Mouse (Mus musculus) embryonic facial prominence, embryonic 14.5 days (tissue): ENCODE measurements around the gene Hist1h4a. TPM values are rescaled to one million over a fixed set of nuclear protein-coding genes. Genes with fewer than 3 reads are reported as not detected.
"Not testable (repeated sequence)": the region's sequence is repeated elsewhere in the genome, so short reads cannot be mapped to it uniquely, and the experiment has no call there.

Experiments used
- ATAC-seq: fragments of 200-750 bp; cut with Nextera tagmentation; 2 replicates; pipeline ENCODE4 v1.8.0; 2017; ENCODE audit warnings: low read depth, moderate number of reproducible peaks, moderate TSS enrichment
- DNase-seq: peaks from one replicate; pipeline ENCODE4 v3.0.0-alpha.2; 2015; ENCODE audit warnings: low spot score
- H3K27ac ChIP-seq: fragments of 300-500 bp; sonication (generic); replicated peaks from 2 replicates; pipeline ENCODE4 v1.5.1; 2014; ENCODE audit warnings: low read depth, mild to moderate bottlenecking, low read length, moderate library complexity
- H3K27me3 ChIP-seq: fragments of 300-500 bp; sonication (generic); replicated peaks from 2 replicates; pipeline ENCODE4 v1.6.1; 2014; ENCODE audit warnings: low read length; ENCODE audit not compliant: control insufficient read depth, insufficient read depth
- H3K36me3 ChIP-seq: fragments of 300-500 bp; sonication (generic); 2 replicates; pipeline ENCODE4 v1.6.1; 2014; ENCODE audit warnings: low read length, mixed read lengths; ENCODE audit not compliant: control insufficient read depth, insufficient read depth
- H3K4me1 ChIP-seq: fragments of 300-500 bp; sonication (generic); 2 replicates; pipeline ENCODE4 v1.6.1; 2014; ENCODE audit warnings: antibody characterized with exemption, low read length; ENCODE audit not compliant: control insufficient read depth, insufficient read depth
- H3K4me2 ChIP-seq: fragments of 300-500 bp; sonication (generic); 2 replicates; pipeline ENCODE4 v1.6.1; 2014; ENCODE audit warnings: low read depth, mild to moderate bottlenecking, low read length, moderate library complexity, mixed read lengths
- H3K4me3 ChIP-seq: fragments of 300-500 bp; sonication (generic); 2 replicates; pipeline ENCODE4 v1.5.1; 2014; ENCODE audit warnings: low read depth, mild to moderate bottlenecking, low read length
- H3K9ac ChIP-seq: fragments of 300-500 bp; sonication (generic); 2 replicates; pipeline ENCODE4 v1.6.1; 2014; ENCODE audit warnings: low read depth, mild to moderate bottlenecking, low read length, moderate library complexity, mixed read lengths
- H3K9me3 ChIP-seq: fragments of 300-500 bp; sonication (generic); 2 replicates; pipeline ENCODE4 v1.6.1; 2016; ENCODE audit warnings: low read length; ENCODE audit not compliant: control insufficient read depth
- WGBS: fragments of 180-500 bp; shearing (Covaris S2); extraction: QIAGEN DNeasy Blood & Tissue Kit; methylation state at CpG from one replicate; pipeline ENCODE4 v1.1.7; 2014; 5-methylcytosine and 5-hydroxymethylcytosine counted together
- polyA plus RNA-seq: library from polyadenylated mRNA; unstranded; fragments of >200 nt; fragmentation: Nextera tagmentation; extraction: Ambion mirVana; gene quantifications from 2 replicates; pipeline ENCODE4 v1.2.1, GENCODE M21; 2014

The Hist1h4a gene
- polyA plus RNA-seq, 1 experiment from 2014 or later, result 0.74 TPM

GRCm38 (mm10) chr13:23746201-23747080 lies 14.6 kb downstream of the Hist1h4a start, which contains the start of gene Hist1h2bb:
TSS of gene Hist1h2bb (plus strand) at chr13:23746734.
- Histone ChIP-seq H3K4me1 (peaks cover 10% of the 10 kb centered on the region), H3K4me3 (peak within 1 kb of the TSS; percentile 47), H3K27ac (peak within 1 kb of the TSS; percentile 100), H3K9ac (peak within 1 kb of the TSS; percentile 72), H3K4me2 (peak within 1 kb of the TSS; percentile 84)
- peak; percentile 91 for ATAC-seq
- not testable (repeated sequence) for H3K9me3 ChIP-seq, H3K27me3 ChIP-seq, H3K36me3 ChIP-seq
- DNase-seq, result peak; percentile 98
- WGBS, result under 1% methylated on average over 30 of the region's 58 CpGs

DNA sequence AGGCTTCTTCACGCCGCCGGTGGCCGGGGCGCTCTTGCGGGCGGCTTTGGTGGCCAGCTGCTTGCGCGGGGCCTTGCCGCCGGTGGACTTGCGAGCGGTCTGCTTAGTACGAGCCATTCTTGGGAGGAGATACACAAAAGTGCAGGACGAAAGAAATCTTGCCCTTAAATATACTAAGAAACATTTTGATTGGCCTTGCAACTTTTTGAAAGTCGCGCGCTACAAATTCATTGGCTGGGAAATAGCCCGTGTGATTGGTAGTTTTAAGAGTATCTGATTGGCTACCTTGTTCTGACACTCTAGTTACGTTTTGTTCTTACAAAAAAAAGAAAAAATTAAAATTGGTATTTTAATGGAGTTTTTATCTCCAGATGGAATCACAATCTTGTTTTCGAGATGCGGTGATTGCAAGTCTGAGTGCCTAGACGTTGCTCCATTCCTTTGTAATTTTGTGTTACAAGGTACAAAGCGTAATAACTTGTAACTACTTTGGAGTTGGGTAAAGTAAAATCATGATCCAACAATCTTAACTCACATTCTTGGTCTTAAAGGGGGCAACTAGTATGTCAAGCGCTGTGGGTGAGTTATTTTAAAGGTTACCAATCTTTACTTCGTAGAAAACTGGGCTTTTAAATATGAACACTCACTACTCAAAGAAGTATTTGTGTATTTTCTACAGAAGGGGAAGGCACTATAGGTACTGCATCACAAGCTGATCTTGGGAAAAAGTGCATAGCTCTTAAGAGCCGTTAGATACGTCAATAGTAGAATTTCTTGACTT lies 15.5 kb downstream of the Hist1h4a start, which contains the start of gene Hist1h3c:
Gene Hist1h3c, minus strand, starts transcription at position 222 of the 781 bp plus-strand sequence.
- Histone ChIP-seq H3K9me3 (no peaks in the 10 kb centered on the region), H3K27me3 (no peaks in the 10 kb centered on the region), H3K4me2 (peak within 1 kb of the TSS; percentile 84), H3K27ac (peak within 1 kb of the TSS; percentile 100), H3K9ac (peak within 1 kb of the TSS; percentile 72), H3K4me1 (peaks cover 15% of the 10 kb centered on the region), H3K36me3 (no peaks in the 10 kb centered on the region), H3K4me3 (peak within 1 kb of the TSS; percentile 47)
- DNase-seq (peak; percentile 97), ATAC-seq (peak; percentile 64)
- WGBS, result 1% methylated on average over 20 of the region's 28 CpGs

DNA sequence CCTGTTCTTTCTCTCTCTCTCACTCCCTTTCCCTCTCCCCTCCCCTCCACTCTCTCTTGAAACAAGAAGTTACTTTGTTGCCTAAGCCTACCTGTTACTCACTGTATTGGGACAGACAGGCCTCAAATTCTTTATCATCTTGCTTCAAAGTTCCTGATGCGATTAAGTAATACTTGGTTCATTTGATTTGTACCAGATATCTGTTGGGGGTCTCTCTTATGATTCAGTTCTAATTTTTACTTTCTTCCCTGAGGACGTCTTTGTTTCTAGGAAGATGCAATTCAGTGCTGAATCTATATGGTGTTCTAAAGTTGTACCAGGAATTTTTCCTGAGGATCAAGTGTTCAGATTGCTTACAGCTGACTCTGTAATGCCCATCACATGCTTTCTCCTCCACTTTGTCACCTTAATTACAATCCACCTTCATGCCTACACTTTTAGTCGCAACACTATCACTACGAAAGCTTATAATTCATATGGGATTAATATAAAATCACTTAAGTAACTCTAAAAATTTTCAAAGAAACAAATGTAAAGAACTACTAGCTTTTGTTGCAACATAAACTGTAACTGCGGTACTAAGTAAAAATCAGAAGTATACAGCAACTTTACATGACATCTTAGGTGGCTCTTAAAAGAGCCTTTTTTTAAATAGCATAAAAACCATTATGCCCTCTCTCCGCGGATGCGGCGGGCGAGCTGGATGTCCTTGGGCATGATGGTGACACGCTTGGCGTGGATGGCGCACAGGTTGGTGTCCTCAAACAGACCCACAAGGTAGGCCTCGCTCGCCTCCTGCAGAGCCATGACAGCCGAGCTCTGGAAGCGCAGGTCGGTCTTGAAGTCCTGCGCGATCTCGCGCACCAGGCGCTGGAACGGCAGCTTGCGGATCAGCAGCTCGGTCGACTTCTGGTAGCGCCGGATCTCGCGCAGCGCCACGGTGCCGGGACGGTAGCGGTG lies 16.3 kb downstream of the Hist1h4a start:
- peak; percentile 32 for DNase-seq
- H3K9ac ChIP-seq, result peak overlapping the region; percentile 72
- peak overlapping the region; percentile 100 for H3K27ac ChIP-seq
- ATAC-seq, result no peak
- peak overlapping the region; percentile 47 for H3K4me3 ChIP-seq
- H3K9me3 ChIP-seq, result no peaks in the 10 kb centered on the region
- H3K4me2 ChIP-seq, result peak overlapping the region; percentile 84
- H3K4me1 ChIP-seq, result peaks cover 18% of the 10 kb centered on the region
- WGBS, result 1% methylated on average over 17 of the region's 36 CpGs
- no peaks in the 10 kb centered on the region for H3K27me3 ChIP-seq
- no peaks in the 10 kb centered on the region for H3K36me3 ChIP-seq

DNA sequence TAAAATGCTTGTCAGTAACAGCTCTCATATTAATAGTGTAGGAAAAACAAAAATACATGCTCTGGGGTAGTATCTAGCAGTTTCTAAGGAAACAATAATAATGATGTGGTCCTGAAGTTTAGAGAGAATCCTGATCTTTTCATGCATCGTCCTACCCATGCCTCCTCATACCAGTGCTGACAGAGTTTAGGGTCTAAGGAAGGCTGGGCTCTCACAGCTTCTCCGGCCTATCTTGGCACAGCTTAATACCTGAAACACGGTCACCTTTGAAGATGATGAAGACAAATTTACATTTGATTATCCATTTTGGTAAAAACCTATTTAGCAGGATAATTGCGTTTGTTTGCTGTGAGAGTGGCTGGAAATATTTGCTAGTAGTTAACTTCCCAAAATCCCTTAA lies 17.1 kb downstream of the Hist1h4a start:
- WGBS, result 28% methylated on average over 4 of the region's 4 CpGs
- Histone ChIP-seq H3K4me2 (peak overlapping the region; percentile 84), H3K27me3 (no peaks in the 10 kb centered on the region), H3K9ac (peak overlapping the region; percentile 63), H3K9me3 (no peaks in the 10 kb centered on the region), H3K27ac (peak overlapping the region; percentile 100), H3K4me1 (peaks cover 18% of the 10 kb centered on the region), H3K36me3 (no peaks in the 10 kb centered on the region), H3K4me3 (peak overlapping the region; percentile 47)
- ATAC-seq (no peak), DNase-seq (no peak)

DNA sequence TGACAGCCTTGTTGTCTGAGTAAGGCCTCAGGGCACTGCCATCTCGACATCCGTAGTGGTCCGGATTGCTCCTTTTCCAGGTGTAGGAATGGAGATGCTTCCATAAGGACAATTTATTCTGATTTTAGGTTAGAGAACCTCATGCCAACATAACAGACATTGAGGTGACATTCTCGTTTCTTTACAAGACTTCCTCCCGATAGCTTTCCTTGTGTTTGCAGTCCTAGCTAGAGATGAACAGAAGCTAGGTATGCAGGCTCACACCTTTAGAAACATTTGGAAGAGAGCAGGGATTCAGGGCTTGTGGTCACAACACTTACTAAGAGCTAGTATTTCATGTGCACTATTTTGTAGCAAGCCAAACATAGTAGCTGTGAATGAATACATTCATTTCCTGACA lies 17.8 kb downstream of the Hist1h4a start:
- Histone ChIP-seq H3K9me3 (no peaks in the 10 kb centered on the region), H3K9ac (no peak overlapping the region), H3K4me2 (no peak overlapping the region), H3K4me3 (no peak overlapping the region), H3K27me3 (no peaks in the 10 kb centered on the region), H3K36me3 (no peaks in the 10 kb centered on the region), H3K4me1 (peaks cover 18% of the 10 kb centered on the region), H3K27ac (no peak overlapping the region)
- WGBS, result 73% methylated on average over 5 of the region's 5 CpGs
- DNase-seq, result no peak
- ATAC-seq, result no peak

GRCm38 (mm10) chr13:23742007-23742406 lies 19.0 kb downstream of the Hist1h4a start:
- DNase-seq (no peak), ATAC-seq (no peak)
- no peak overlapping the region for H3K9ac ChIP-seq
- no peaks in the 10 kb centered on the region for H3K27me3 ChIP-seq
- H3K4me3 ChIP-seq, result no peak overlapping the region
- H3K9me3 ChIP-seq, result no peaks in the 10 kb centered on the region
- no peaks in the 10 kb centered on the region for H3K36me3 ChIP-seq
- H3K4me2 ChIP-seq, result no peak overlapping the region
- H3K4me1 ChIP-seq, result peaks cover 18% of the 10 kb centered on the region; the same call in 1 of the 2 replicates
- H3K27ac ChIP-seq, result no peak overlapping the region

DNA sequence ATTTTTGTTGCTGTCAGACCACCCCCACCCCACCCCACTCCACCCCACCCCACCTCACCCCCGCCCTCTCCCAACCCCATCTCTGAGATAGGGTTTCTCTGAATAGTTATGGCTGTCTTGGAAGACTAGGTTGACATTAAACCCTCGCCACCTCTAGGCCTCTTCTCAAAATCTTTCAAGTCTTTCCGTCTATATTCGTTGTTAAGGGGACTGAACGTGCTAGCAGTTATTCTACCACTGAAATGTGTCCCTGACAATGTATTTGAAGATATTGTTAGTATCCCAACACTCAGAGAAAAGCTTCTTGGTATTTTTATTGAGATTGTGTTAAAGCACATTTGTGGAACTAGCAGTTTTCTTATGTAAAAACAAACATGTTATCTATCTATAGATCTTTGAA lies 20.1 kb downstream of the Hist1h4a start:
- no peaks in the 10 kb centered on the region for H3K36me3 ChIP-seq
- peak overlapping the region; percentile 49 for H3K4me3 ChIP-seq
- peak overlapping the region; percentile 95 for H3K27ac ChIP-seq
- no peak for DNase-seq
- peak overlapping the region; percentile 75 for H3K9ac ChIP-seq
- peak overlapping the region; percentile 63 for H3K4me2 ChIP-seq
- peaks cover 18% of the 10 kb centered on the region; the same call in 1 of the 2 replicates for H3K4me1 ChIP-seq
- no peaks in the 10 kb centered on the region for H3K27me3 ChIP-seq
- H3K9me3 ChIP-seq, result no peaks in the 10 kb centered on the region
- ATAC-seq, result no peak
- 55% methylated on average over 5 of the region's 5 CpGs for WGBS
